Mouse (Mus musculus): ENCODE data around the gene Spns2. TPM values are rescaled to one million over a fixed set of nuclear protein-coding genes. Genes with fewer than 3 reads are reported as not detected.

The Spns2 gene
- total and polyA plus RNA-seq, 3 experiments: 0.07 to 0.17 (median 0.14) TPM

DNA sequence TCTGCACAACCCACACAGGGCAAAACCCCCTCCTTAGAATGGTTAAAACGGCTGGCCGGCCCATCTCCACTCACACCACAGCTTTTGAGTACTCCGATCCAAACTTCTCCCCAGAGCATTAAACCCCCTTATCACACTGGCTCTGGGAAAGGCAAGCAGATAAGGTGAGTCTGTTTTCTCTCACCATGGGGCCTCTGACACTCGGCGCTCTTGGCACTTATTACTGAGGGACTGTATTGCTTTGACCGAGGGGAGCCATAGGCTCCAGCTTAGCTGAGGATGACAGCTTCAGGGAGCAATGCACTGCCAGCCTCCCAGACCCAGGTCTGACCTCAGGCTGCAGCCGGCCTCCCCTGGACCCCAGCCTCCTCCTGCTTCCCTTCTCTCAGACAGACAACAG lies 82.1 kb downstream of the Spns2 start:
- H3K4me1 ChIP-seq (ENCODE audit: control insufficient read depth in 1 of 2, insufficient read depth in 2 of 2): peaks cover 3 to 5% of the 10 kb centered on the region in 2 experiments; a peak in 3 of 4 replicates
- H3K36me3 ChIP-seq (replicated peaks in 1 of 2; ENCODE audit: control insufficient read depth in 1 of 2, insufficient read depth in 1 of 2, low read length in 1 of 2): no peaks in the 10 kb centered on the region
- peaks cover 3% of the 10 kb centered on the region for H3K9me3 ChIP-seq (replicated peaks; ENCODE audit: low read length)
- no peak overlapping the region for H3K4me2 ChIP-seq (ENCODE audit: insufficient read depth, low read depth, poor library complexity, severe bottlenecking)
- TF ChIP-seq HCFC1 (IDR thresholded peaks at IDR 0.05; ENCODE audit: low read depth, low read length) (no peak), TBP (conservative IDR thresholded peaks at IDR 0.05; ENCODE audit: low read depth, low read length) (no peak), SMC3 (IDR thresholded peaks at IDR 0.05; ENCODE audit: low read depth, low read length) (no peak), PAX5 (IDR thresholded peaks at IDR 0.05; ENCODE audit: low read length) (no peak), TCF12 (IDR thresholded peaks at IDR 0.05; ENCODE audit: low read depth, low read length) (no peak), MAX (IDR thresholded peaks at IDR 0.05; ENCODE audit: low read length) (no peak), RAD21 (IDR thresholded peaks at IDR 0.05; ENCODE audit: low read depth, low read length) (no peak), CHD2 (IDR thresholded peaks at IDR 0.05; ENCODE audit: low read length) (no peak), MEF2A (IDR thresholded peaks at IDR 0.05; ENCODE audit: borderline replicate concordance, low read depth, low read length) (no peak), ZMIZ1 (IDR thresholded peaks at IDR 0.05; ENCODE audit: low read depth, low read length) (no peak), NRF1 (IDR thresholded peaks at IDR 0.05; ENCODE audit: low read depth, low read length) (no peak), EP300 (IDR thresholded peaks at IDR 0.05; ENCODE audit: low read length) (no peak), CTCF (conservative IDR thresholded peaks at IDR 0.05 in 1 of 2, IDR thresholded peaks at IDR 0.05 in 1 of 2; ENCODE audit: low read depth in 2 of 2, low read length in 2 of 2) (no peak), JUND (conservative IDR thresholded peaks at IDR 0.05; ENCODE audit: low read depth, low read length) (no peak), USF2 (conservative IDR thresholded peaks at IDR 0.05; ENCODE audit: low read depth, low read length) (no peak), ETS1 (conservative IDR thresholded peaks at IDR 0.05; ENCODE audit: low read depth, low read length) (no peak), ZKSCAN1 (IDR thresholded peaks at IDR 0.05; ENCODE audit: borderline replicate concordance, low read depth, low read length) (no peak)
- H3K27me3 ChIP-seq (replicated peaks): peaks cover 93% of the 10 kb centered on the region
- H3K4me3 ChIP-seq (replicated peaks in 1 of 3; ENCODE audit: low read depth in 2 of 3, low read length in 2 of 3, poor library complexity in 1 of 3): no peak overlapping the region
- H3K79me2 ChIP-seq (replicated peaks; ENCODE audit: control insufficient read depth, extremely low read depth, insufficient read depth, poor library complexity, severe bottlenecking): no peaks in the 10 kb centered on the region
- dilution Hi-C loops (cut with MboI; ENCODE audit: extremely low pct_ligation_motif_present, extremely low pct_unique_long_range_greater_than_20kb, low sequenced_read_pairs) (no loop called here), in situ Hi-C loops (cut with MboI; ENCODE audit: low pct_ligation_motif_present, low pct_unique_long_range_greater_than_20kb, low sequenced_read_pairs) (no loop called here)
- no peak overlapping the region for H3K9ac ChIP-seq (ENCODE audit: insufficient read depth, low read depth)
- DNase-seq (ENCODE audit: extremely low read depth): no peak
- no peak overlapping the region for H3K27ac ChIP-seq (ENCODE audit: insufficient read depth, low read depth)

DNA sequence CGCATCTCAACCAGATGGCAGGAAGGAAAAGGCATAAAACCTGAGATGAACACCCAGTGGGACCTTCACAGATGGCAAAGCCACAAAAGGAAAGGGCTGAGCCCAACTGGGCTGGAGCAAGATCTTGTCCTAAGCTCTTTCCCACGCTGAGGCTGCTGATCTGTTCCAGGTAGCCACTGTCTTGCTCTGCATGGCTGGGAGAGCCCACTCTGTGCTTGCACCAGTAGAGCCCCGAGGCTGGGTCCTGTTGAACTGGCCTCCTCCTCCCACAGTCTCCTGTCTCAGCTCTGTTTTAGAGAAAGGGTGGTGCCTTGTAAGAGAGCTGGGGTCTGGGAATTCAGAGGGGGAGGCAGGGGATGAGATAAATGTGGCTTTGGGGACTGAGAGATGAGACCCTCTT lies 82.6 kb downstream of the Spns2 start:
- TF ChIP-seq MAX (IDR thresholded peaks at IDR 0.05; ENCODE audit: low read length) (no peak), EP300 (IDR thresholded peaks at IDR 0.05; ENCODE audit: low read length) (no peak), IRF4 (IDR thresholded peaks at IDR 0.05; ENCODE audit: low read depth, low read length) (no peak), CTCF (conservative IDR thresholded peaks at IDR 0.05 in 1 of 2, IDR thresholded peaks at IDR 0.05 in 1 of 2; ENCODE audit: low read depth in 2 of 2, low read length in 2 of 2) (no peak), RAD21 (IDR thresholded peaks at IDR 0.05; ENCODE audit: low read depth, low read length) (no peak), MXI1 (IDR thresholded peaks at IDR 0.05; ENCODE audit: low read depth, low read length) (no peak), HCFC1 (IDR thresholded peaks at IDR 0.05; ENCODE audit: low read depth, low read length) (no peak), GABPA (IDR thresholded peaks at IDR 0.05; ENCODE audit: insufficient replicate concordance, low read depth, low read length) (no peak), SIN3A (IDR thresholded peaks at IDR 0.05; ENCODE audit: low read length) (no peak), POLR2AphosphoS2 (IDR thresholded peaks at IDR 0.05; ENCODE audit: low read depth, low read length) (no peak), CHD2 (IDR thresholded peaks at IDR 0.05; ENCODE audit: low read length) (no peak), SMC3 (IDR thresholded peaks at IDR 0.05; ENCODE audit: low read depth, low read length) (no peak), MYC (IDR thresholded peaks at IDR 0.05; ENCODE audit: low read depth, low read length) (no peak), MAZ (IDR thresholded peaks at IDR 0.05; ENCODE audit: low read depth, low read length) (no peak), USF1 (IDR thresholded peaks at IDR 0.05; ENCODE audit: low read depth, low read length) (no peak), ZKSCAN1 (IDR thresholded peaks at IDR 0.05; ENCODE audit: borderline replicate concordance, low read depth, low read length) (no peak), BHLHE40 (IDR thresholded peaks at IDR 0.05; ENCODE audit: low read depth, low read length) (no peak)
- no peaks in the 10 kb centered on the region for H3K79me2 ChIP-seq (replicated peaks; ENCODE audit: control insufficient read depth, extremely low read depth, insufficient read depth, poor library complexity, severe bottlenecking)
- peaks cover 94% of the 10 kb centered on the region for H3K27me3 ChIP-seq (replicated peaks)
- H3K4me1 ChIP-seq (ENCODE audit: control insufficient read depth in 1 of 2, insufficient read depth in 2 of 2): peaks cover 3 to 5% of the 10 kb centered on the region in 2 experiments; a peak in 3 of 4 replicates
- in situ Hi-C loops (cut with MboI; ENCODE audit: low pct_ligation_motif_present, low pct_unique_long_range_greater_than_20kb, low sequenced_read_pairs): no loop called here
- H3K9ac ChIP-seq (ENCODE audit: insufficient read depth, low read depth): no peak overlapping the region
- H3K4me2 ChIP-seq (ENCODE audit: insufficient read depth, low read depth, poor library complexity, severe bottlenecking): no peak overlapping the region
- dilution Hi-C loops (cut with MboI; ENCODE audit: extremely low pct_ligation_motif_present, extremely low pct_unique_long_range_greater_than_20kb, low sequenced_read_pairs): no loop called here
- no peak for DNase-seq (ENCODE audit: extremely low read depth)
- H3K27ac ChIP-seq (ENCODE audit: insufficient read depth, low read depth): no peak overlapping the region
- H3K9me3 ChIP-seq (replicated peaks; ENCODE audit: low read length): peaks cover 3% of the 10 kb centered on the region
- H3K4me3 ChIP-seq (replicated peaks in 1 of 3; ENCODE audit: low read depth in 2 of 3, low read length in 2 of 3, poor library complexity in 1 of 3): no peak overlapping the region
- no peaks in the 10 kb centered on the region for H3K36me3 ChIP-seq (replicated peaks in 1 of 2; ENCODE audit: control insufficient read depth in 1 of 2, insufficient read depth in 1 of 2, low read length in 1 of 2)

All from CH12.LX (cell line).